In the genomic region with DNA sequence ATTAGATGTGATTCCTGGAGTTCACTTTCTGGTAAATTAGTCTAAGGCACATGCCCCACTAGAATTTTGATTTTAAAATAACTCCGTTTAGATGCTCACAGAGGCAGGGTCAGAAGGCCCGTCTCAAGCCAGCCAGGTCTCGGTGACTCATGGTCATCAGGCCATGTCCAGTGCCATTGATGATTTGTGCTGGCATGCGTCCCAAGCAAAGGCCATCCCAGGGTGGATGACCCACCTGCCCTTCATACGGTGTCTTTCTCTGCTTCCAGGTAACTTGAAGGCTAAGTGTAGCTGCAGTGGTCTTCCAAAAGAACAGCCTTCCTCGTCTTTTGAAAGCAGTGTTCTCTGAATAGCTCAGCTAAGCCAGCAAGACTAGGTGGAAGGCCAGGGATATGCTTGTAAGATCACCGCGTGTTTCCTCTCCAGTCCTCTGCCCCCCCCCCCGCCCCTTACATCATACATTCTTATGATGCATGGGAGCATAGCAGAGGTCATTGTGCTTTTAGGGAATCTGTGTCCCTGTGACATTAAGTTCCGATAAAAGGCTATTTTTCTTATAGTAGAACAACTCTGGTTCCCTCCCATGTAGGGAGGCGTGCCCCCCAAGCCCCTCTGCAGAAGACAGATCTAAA, we compare ENCODE assay signal across 14 mouse cellular contexts.
DNase-seq lines count a peak whose midpoint lies in the region; ATAC-seq and TF ChIP-seq lines count a peak whose summit lies in the region.
"Had no signal": no experiment of that assay in that cellular context is flagged by ENCODE, and none has a peak within 500 bp of the region (broad histone marks: within the 10 kb centered on the region; RNA-seq: fewer than 3 reads in every experiment).

No protein-coding gene starts in this region.

- intact Hi-C loops in gastrocnemius, postnatal 14 days (cut with DNase I; ENCODE audit: low total_unique reads): no loop called here
- intact Hi-C loops in gastrocnemius, postnatal 36 days (cut with DNase I): no loop called here

- peak; percentile 10 for DNase-seq in gastrocnemius, postnatal 14 days
- DNase-seq in gastrocnemius, postnatal 36 days: no peak
- no peak for DNase-seq in kidney, postnatal 14 days
- no peak for DNase-seq in stomach, postnatal 0 days (ENCODE audit: low spot score)
- DNase-seq in forebrain, embryonic 10.5 days (ENCODE audit: extremely low spot score, low spot score): no peak
- DNase-seq: kidney, postnatal 25 days; thymus, postnatal 25 days had no signal

- peak overlapping the region; percentile 51 for H3K27ac ChIP-seq in kidney, embryonic 15.5 days
- H3K27ac ChIP-seq in stomach, embryonic 14.5 days (ENCODE audit: low read length): no peak overlapping the region
- H3K27ac ChIP-seq in stomach, postnatal 0 days (replicated peaks): no peak overlapping the region
- no peak overlapping the region for H3K27ac ChIP-seq in forebrain, embryonic 10.5 days
- H3K27ac ChIP-seq: embryonic facial prominence, embryonic 12.5 days; forebrain, embryonic 12.5 days; liver, embryonic 15.5 days; stomach, embryonic 15.5 days had no signal

- no peak overlapping the region for H3K4me3 ChIP-seq in kidney, embryonic 15.5 days (replicated peaks)
- H3K4me3 ChIP-seq in stomach, embryonic 14.5 days (ENCODE audit: low read depth, low read length): no peak overlapping the region
- no peak overlapping the region for H3K4me3 ChIP-seq in stomach, postnatal 0 days (ENCODE audit: low read depth, low read length)
- H3K4me3 ChIP-seq in forebrain, embryonic 10.5 days: no peak overlapping the region
- H3K4me3 ChIP-seq: embryonic facial prominence, embryonic 12.5 days; forebrain, embryonic 12.5 days; liver, embryonic 15.5 days; stomach, embryonic 15.5 days had no signal

- TF ChIP-seq CTCF in stomach, postnatal 0 days (IDR thresholded peaks at IDR 0.05; ENCODE audit: low read depth): no peak

- no peaks in the 10 kb centered on the region for H3K27me3 ChIP-seq in kidney, embryonic 15.5 days
- H3K27me3 ChIP-seq in stomach, embryonic 14.5 days (ENCODE audit: control insufficient read depth, insufficient read depth, low read length): no peaks in the 10 kb centered on the region
- no peaks in the 10 kb centered on the region for H3K27me3 ChIP-seq in stomach, postnatal 0 days (ENCODE audit: control insufficient read depth, insufficient read depth, low read length)
- H3K27me3 ChIP-seq in forebrain, embryonic 10.5 days (ENCODE audit: poor library complexity, severe bottlenecking): no peaks in the 10 kb centered on the region
- H3K27me3 ChIP-seq: embryonic facial prominence, embryonic 12.5 days; forebrain, embryonic 12.5 days; liver, embryonic 15.5 days; stomach, embryonic 15.5 days had no signal

- H3K4me1 ChIP-seq in kidney, embryonic 15.5 days: peaks cover 56% of the 10 kb centered on the region
- H3K4me1 ChIP-seq in stomach, embryonic 14.5 days (ENCODE audit: control insufficient read depth, insufficient read depth, low read length): peaks cover 14% of the 10 kb centered on the region; the same call in 1 of the 2 replicates
- H3K4me1 ChIP-seq in stomach, postnatal 0 days (replicated peaks; ENCODE audit: control insufficient read depth, insufficient read depth): no peaks in the 10 kb centered on the region
- H3K4me1 ChIP-seq in forebrain, embryonic 10.5 days: peaks cover 59% of the 10 kb centered on the region
- H3K4me1 ChIP-seq: stomach, embryonic 15.5 days had no signal

- no peak for ATAC-seq in kidney, embryonic 15.5 days (replicated peaks; ENCODE audit: low FRiP score)
- 0 out of 2 replicates have a peak, but pooled peaks have one; percentile 10 for ATAC-seq in stomach, embryonic 14.5 days (ENCODE audit: insufficient number of reproducible peaks, insufficient read depth, low FRiP score, low read depth)
- no peak for ATAC-seq in stomach, postnatal 0 days (ENCODE audit: low FRiP score, low TSS enrichment)
- no peak for ATAC-seq in monocyte, adult 5-6 weeks (replicated peaks; ENCODE audit: insufficient number of reproducible peaks, low FRiP score, low TSS enrichment, poor library complexity, severe bottlenecking)

- H3K9me3 ChIP-seq in kidney, embryonic 15.5 days (replicated peaks): peaks cover 4% of the 10 kb centered on the region; the same call in 1 of the 2 replicates
- H3K9me3 ChIP-seq in stomach, embryonic 14.5 days (ENCODE audit: control insufficient read depth, low read depth, low read length): peaks cover 5% of the 10 kb centered on the region; the same call in 1 of the 2 replicates
- H3K9me3 ChIP-seq in stomach, postnatal 0 days (ENCODE audit: control insufficient read depth, low read length): no peaks in the 10 kb centered on the region
- peaks cover 7% of the 10 kb centered on the region for H3K9me3 ChIP-seq in forebrain, embryonic 10.5 days
- H3K9me3 ChIP-seq: liver, embryonic 15.5 days; stomach, embryonic 15.5 days had no signal

- WGBS in kidney, embryonic 15.5 days: 47% methylated on average over 11 of the region's 11 CpGs
- WGBS in stomach, embryonic 14.5 days: 73% methylated on average over 11 of the region's 11 CpGs
- 74% methylated on average over 11 of the region's 11 CpGs for WGBS in stomach, postnatal 0 days
- 90% methylated on average over 11 of the region's 11 CpGs for whole genome bisulfite sequencing in forebrain, embryonic 10.5 days

- 0 out of 2 replicates have a peak, but pooled peaks cover 10% of the 10 kb centered on the region for H3K36me3 ChIP-seq in kidney, embryonic 15.5 days
- no peaks in the 10 kb centered on the region for H3K36me3 ChIP-seq in stomach, embryonic 14.5 days (ENCODE audit: control insufficient read depth, insufficient read depth, low read length)
- H3K36me3 ChIP-seq in stomach, postnatal 0 days (ENCODE audit: control insufficient read depth, insufficient read depth, low read length): no peaks in the 10 kb centered on the region
- 0 out of 2 replicates have a peak, but pooled peaks cover 2% of the 10 kb centered on the region for H3K36me3 ChIP-seq in forebrain, embryonic 10.5 days (replicated peaks)
- H3K36me3 ChIP-seq: embryonic facial prominence, embryonic 12.5 days; forebrain, embryonic 12.5 days; liver, embryonic 15.5 days had no signal

- TF ChIP-seq EP300 in stomach, postnatal 0 days (optimal IDR thresholded peaks at IDR 0.05): no peak

- H3K9ac ChIP-seq in kidney, embryonic 15.5 days: no peak overlapping the region
- H3K9ac ChIP-seq in stomach, embryonic 14.5 days (replicated peaks; ENCODE audit: low read depth, low read length): no peak overlapping the region
- H3K9ac ChIP-seq in stomach, postnatal 0 days (ENCODE audit: low read length): no peak overlapping the region
- H3K9ac ChIP-seq: embryonic facial prominence, embryonic 12.5 days; forebrain, embryonic 12.5 days; liver, embryonic 15.5 days; stomach, embryonic 15.5 days had no signal

- no peak overlapping the region for H3K4me2 ChIP-seq in kidney, embryonic 15.5 days
- H3K4me2 ChIP-seq in stomach, embryonic 14.5 days (replicated peaks; ENCODE audit: low read depth, low read length): no peak overlapping the region
- no peak overlapping the region for H3K4me2 ChIP-seq in stomach, postnatal 0 days (replicated peaks; ENCODE audit: low read depth)
- H3K4me2 ChIP-seq: embryonic facial prominence, embryonic 12.5 days; forebrain, embryonic 12.5 days; liver, embryonic 15.5 days; stomach, embryonic 15.5 days had no signal
